Mouse (Mus musculus) liver, embryonic 15.5 days (tissue): ENCODE data around the gene Arih2. TPM values are rescaled to one million over a fixed set of nuclear protein-coding genes. Genes with fewer than 3 reads are reported as not detected.

Experiments used
- ATAC-seq: fragments of 200-750 bp; cut with Nextera tagmentation; 2 replicates; pipeline ENCODE4 v1.8.0; 2017; ENCODE audit warnings: moderate number of reproducible peaks, mild to moderate bottlenecking, moderate library complexity; ENCODE audit not compliant: insufficient read depth
- H3K27ac ChIP-seq: fragments of 300-500 bp; sonication (generic); replicated peaks from 2 replicates; pipeline ENCODE4 v1.5.1; 2015; ENCODE audit warnings: mild to moderate bottlenecking, inconsistent platforms
- H3K27me3 ChIP-seq: fragments of 300-500 bp; sonication (generic); 2 replicates; pipeline ENCODE4 v1.6.1; 2015; ENCODE audit warnings: mild to moderate bottlenecking, inconsistent platforms
- H3K36me3 ChIP-seq: fragments of 300-500 bp; sonication (generic); replicated peaks from 2 replicates; pipeline ENCODE4 v1.6.1; 2015; ENCODE audit warnings: moderate library complexity, mild to moderate bottlenecking, inconsistent platforms
- H3K4me1 ChIP-seq: fragments of 300-500 bp; sonication (generic); replicated peaks from 2 replicates; pipeline ENCODE4 v1.6.1; 2015; ENCODE audit warnings: inconsistent platforms
- H3K4me2 ChIP-seq: fragments of 300-500 bp; sonication (generic); 2 replicates; pipeline ENCODE4 v1.6.1; 2015; ENCODE audit warnings: moderate library complexity, mild to moderate bottlenecking, inconsistent platforms
- H3K4me3 ChIP-seq: fragments of 300-500 bp; sonication (generic); replicated peaks from 2 replicates; pipeline ENCODE4 v1.5.1; 2015; ENCODE audit warnings: mild to moderate bottlenecking, inconsistent platforms
- H3K9ac ChIP-seq: fragments of 300-500 bp; sonication (generic); 2 replicates; pipeline ENCODE4 v1.6.1; 2015; ENCODE audit warnings: moderate library complexity, mild to moderate bottlenecking, inconsistent platforms
- H3K9me3 ChIP-seq: fragments of 300-500 bp; sonication (generic); replicated peaks from 2 replicates; pipeline ENCODE4 v1.6.1; 2016; ENCODE audit warnings: inconsistent platforms
- WGBS: fragments of 180-500 bp; shearing (Covaris S2); methylation state at CpG from one replicate; pipeline ENCODE4 v1.1.7; 2015; ENCODE audit warnings: mixed read lengths; ENCODE audit not compliant: insufficient replicate concordance; 5-methylcytosine and 5-hydroxymethylcytosine counted together
- polyA plus RNA-seq: library from polyadenylated mRNA; unstranded; fragments of >200 nt; fragmentation: Nextera tagmentation; extraction: Ambion mirVana; gene quantifications from 2 replicates; pipeline ENCODE4 v1.2.1, GENCODE M21; 2015

The Arih2 gene
- polyA plus RNA-seq, 1 experiment from 2014 or later: 29.7 TPM

DNA sequence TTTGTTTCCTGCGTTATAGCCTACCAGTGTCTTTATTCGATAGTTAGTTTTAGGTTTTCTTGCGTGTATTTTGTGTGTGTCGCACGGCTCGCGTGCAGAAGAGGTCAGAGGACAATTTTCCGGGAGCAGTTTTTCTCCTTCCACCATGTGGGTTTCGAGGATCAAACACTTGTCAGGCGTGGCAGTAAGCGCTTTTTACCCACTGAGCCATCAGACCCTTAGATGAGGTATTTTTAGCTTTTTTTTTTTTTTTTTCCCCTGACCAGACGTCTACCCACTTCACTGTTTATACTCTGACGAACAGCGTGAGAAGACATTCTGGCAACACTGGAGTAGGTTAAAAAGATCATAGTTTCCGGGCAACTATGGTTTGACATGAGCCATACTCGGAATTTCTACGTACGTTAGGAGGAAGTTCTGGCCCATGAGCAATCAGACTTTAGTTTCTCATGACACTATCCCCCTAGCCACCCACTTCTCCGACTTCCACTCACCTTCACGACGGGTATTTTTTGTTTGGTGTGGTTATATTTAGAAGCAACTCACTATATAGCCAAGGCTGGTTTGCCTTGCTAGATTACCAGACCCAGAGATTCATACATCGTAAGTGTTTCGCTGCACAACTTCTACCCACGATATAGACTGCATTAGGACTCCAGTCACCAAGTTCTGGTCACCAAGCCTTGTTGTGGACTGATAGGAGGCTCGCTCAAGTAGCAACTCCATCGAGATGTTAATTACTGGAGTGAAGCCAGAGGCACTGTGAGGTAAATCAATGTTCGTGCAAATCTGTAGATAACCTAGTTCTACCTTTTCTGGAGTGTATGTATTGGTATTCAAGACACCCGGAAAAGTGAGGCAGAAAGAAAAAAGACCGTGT is 615 bp upstream of the Arih2 start:
- Histone ChIP-seq H3K4me3 (peak overlapping the region; percentile 93), H3K9me3 (no peaks in the 10 kb centered on the region), H3K36me3 (peaks cover 4% of the 10 kb centered on the region; the same call in 1 of the 2 replicates), H3K27me3 (no peaks in the 10 kb centered on the region), H3K9ac (peak overlapping the region; percentile 90), H3K27ac (peak overlapping the region; percentile 96), H3K4me1 (peaks cover 32% of the 10 kb centered on the region), H3K4me2 (peak overlapping the region; percentile 82)
- WGBS: 11% methylated on average over 29 of the region's 29 CpGs
- ATAC-seq: 0 out of 2 replicates have a peak, but pooled peaks have one; percentile 1

- 19% methylated on average over 10 of the region's 10 CpGs for WGBS
- H3K4me3 ChIP-seq: peak overlapping the region; percentile 93
- peak overlapping the region; percentile 90 for H3K9ac ChIP-seq
- peaks cover 14% of the 10 kb centered on the region for H3K36me3 ChIP-seq
- no peaks in the 10 kb centered on the region for H3K27me3 ChIP-seq
- ATAC-seq: no peak
- H3K27ac ChIP-seq: peak overlapping the region; percentile 96
- H3K4me2 ChIP-seq: peak overlapping the region; percentile 82
- H3K4me1 ChIP-seq: peaks cover 29% of the 10 kb centered on the region
- H3K9me3 ChIP-seq: no peaks in the 10 kb centered on the region
Observed at GRCm38 (mm10) chr9:108648166-108648565, 1.0 kb downstream of the Arih2 start.

DNA sequence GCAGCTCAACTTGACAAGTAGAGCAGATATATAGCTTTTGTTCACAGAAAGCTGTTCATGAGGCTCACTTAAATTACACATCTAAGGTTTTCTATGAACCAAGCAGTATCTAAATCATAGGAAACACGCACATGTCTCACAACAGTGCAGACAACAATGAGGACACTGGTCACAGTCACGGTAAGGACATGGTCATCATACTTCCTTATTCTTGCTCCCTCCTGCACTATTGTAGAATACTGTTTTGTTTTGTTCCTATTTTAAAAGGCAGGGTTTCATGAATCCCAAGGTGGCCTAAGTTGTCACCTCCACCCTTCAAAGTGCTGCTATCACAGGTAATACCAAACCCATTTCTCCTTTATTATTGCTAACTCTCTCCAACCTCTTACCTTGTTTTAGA is 9.4 kb downstream of the Arih2 start:
- Histone ChIP-seq H3K4me2 (no peak overlapping the region), H3K27me3 (no peaks in the 10 kb centered on the region), H3K4me3 (no peak overlapping the region), H3K4me1 (peaks cover 19% of the 10 kb centered on the region), H3K27ac (no peak overlapping the region), H3K9me3 (no peaks in the 10 kb centered on the region), H3K9ac (no peak overlapping the region), H3K36me3 (peaks cover 54% of the 10 kb centered on the region)
- WGBS: 51% methylated on average over 2 of the region's 2 CpGs
- ATAC-seq: no peak

DNA sequence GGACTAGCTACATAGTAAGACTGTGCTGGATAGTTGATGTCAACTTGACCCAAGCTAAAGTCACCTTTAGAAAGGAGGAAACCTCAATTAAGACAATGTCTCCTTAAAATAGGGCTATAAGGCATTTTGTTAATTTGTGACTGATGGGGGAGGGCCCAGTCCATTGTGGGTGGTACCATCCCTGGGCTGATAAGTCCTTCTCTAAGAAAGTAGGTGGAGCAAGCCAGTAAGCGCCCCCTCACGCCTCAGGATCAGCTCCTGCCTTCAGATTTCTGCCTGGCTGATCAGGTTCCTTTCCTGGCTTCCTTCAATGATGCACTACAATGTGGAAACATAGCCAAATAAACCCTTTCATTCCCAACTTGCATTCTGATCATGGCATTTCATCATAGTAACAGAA is 13.8 kb downstream of the Arih2 start:
- Histone ChIP-seq H3K27me3 (no peaks in the 10 kb centered on the region), H3K4me2 (no peak overlapping the region), H3K36me3 (peaks cover 29% of the 10 kb centered on the region), H3K9ac (no peak overlapping the region), H3K27ac (no peak overlapping the region), H3K4me1 (peaks cover 38% of the 10 kb centered on the region), H3K9me3 (no peaks in the 10 kb centered on the region), H3K4me3 (no peak overlapping the region)
- ATAC-seq: no peak
- WGBS: 32% methylated on average over 2 of the region's 2 CpGs

- Histone ChIP-seq H3K27ac (no peak overlapping the region), H3K36me3 (peaks cover 24% of the 10 kb centered on the region; the same call in 1 of the 2 replicates), H3K4me2 (no peak overlapping the region), H3K9me3 (no peaks in the 10 kb centered on the region), H3K4me1 (peaks cover 38% of the 10 kb centered on the region), H3K27me3 (no peaks in the 10 kb centered on the region), H3K9ac (no peak overlapping the region), H3K4me3 (no peak overlapping the region)
- 53% methylated on average over 2 of the region's 2 CpGs for WGBS
- no peak for ATAC-seq
Observed at GRCm38 (mm10) chr9:108633846-108634245, 15.3 kb downstream of the Arih2 start.

GRCm38 (mm10) chr9:108632375-108632774 is 16.8 kb downstream of the Arih2 start:
- WGBS: 49% methylated on average over 5 of the region's 5 CpGs
- H3K4me1 ChIP-seq: peaks cover 38% of the 10 kb centered on the region
- no peak for ATAC-seq

GRCm38 (mm10) chr9:108631631-108632256 is 17.4 kb downstream of the Arih2 start:
- Histone ChIP-seq H3K4me1 (peaks cover 38% of the 10 kb centered on the region), H3K36me3 (peaks cover 42% of the 10 kb centered on the region), H3K27me3 (no peaks in the 10 kb centered on the region), H3K4me2 (no peak overlapping the region), H3K4me3 (no peak overlapping the region), H3K27ac (no peak overlapping the region), H3K9me3 (no peaks in the 10 kb centered on the region), H3K9ac (no peak overlapping the region)
- 24% methylated on average over 5 of the region's 5 CpGs for WGBS
- no peak for ATAC-seq

More at GRCm38 (mm10) chr9:108632375-108632774, 16.8 kb downstream of the Arih2 start:
- H3K27ac ChIP-seq: no peak overlapping the region
- no peaks in the 10 kb centered on the region for H3K9me3 ChIP-seq
- peaks cover 36% of the 10 kb centered on the region for H3K36me3 ChIP-seq
- no peak overlapping the region for H3K4me3 ChIP-seq
- H3K9ac ChIP-seq: no peak overlapping the region
- H3K4me2 ChIP-seq: no peak overlapping the region
- no peaks in the 10 kb centered on the region for H3K27me3 ChIP-seq

- WGBS: 9% methylated on average over 1 of the region's 1 CpGs
- Histone ChIP-seq H3K4me2 (no peak overlapping the region), H3K4me1 (peaks cover 32% of the 10 kb centered on the region), H3K4me3 (no peak overlapping the region), H3K27ac (no peak overlapping the region), H3K9me3 (no peaks in the 10 kb centered on the region), H3K36me3 (peaks cover 40% of the 10 kb centered on the region), H3K27me3 (no peaks in the 10 kb centered on the region), H3K9ac (no peak overlapping the region)
- no peak for ATAC-seq
Observed at GRCm38 (mm10) chr9:108630683-108631082, 18.5 kb downstream of the Arih2 start.

GRCm38 (mm10) chr9:108628141-108628540 is 21.0 kb downstream of the Arih2 start:
- no peak for ATAC-seq
- no peaks in the 10 kb centered on the region for H3K9me3 ChIP-seq
- no peak overlapping the region for H3K4me3 ChIP-seq
- no peak overlapping the region for H3K9ac ChIP-seq
- H3K27me3 ChIP-seq: no peaks in the 10 kb centered on the region
- no peak overlapping the region for H3K27ac ChIP-seq
- peaks cover 19% of the 10 kb centered on the region for H3K4me1 ChIP-seq
- H3K36me3 ChIP-seq: peaks cover 46% of the 10 kb centered on the region
- H3K4me2 ChIP-seq: no peak overlapping the region
- 31% methylated on average over 4 of the region's 4 CpGs for WGBS

DNA sequence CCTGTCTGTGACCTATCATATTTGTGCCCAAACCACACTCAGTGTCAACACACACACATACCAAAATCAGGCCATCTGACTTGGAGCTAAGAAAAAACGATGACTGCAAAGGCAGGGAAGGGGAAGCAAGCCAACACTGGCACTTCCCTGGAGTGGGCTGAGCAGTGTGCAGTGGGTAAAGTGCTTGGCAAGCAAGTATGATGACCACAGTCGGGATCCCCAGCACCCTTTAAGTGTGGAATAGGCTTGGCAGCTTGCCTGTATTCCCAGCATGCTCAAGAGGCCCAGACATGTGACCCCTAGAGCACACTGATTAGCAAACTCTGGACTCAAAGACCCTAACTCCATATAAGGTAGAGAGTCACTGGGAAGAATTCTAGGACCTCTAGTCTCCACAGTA is 22.7 kb downstream of the Arih2 start:
- no peak overlapping the region for H3K9ac ChIP-seq
- no peak overlapping the region for H3K4me2 ChIP-seq
- H3K4me3 ChIP-seq: no peak overlapping the region
- H3K27ac ChIP-seq: no peak overlapping the region
- no peak for ATAC-seq
- H3K4me1 ChIP-seq: peaks cover 3% of the 10 kb centered on the region; the same call in 1 of the 2 replicates
- no peaks in the 10 kb centered on the region for H3K9me3 ChIP-seq
- H3K36me3 ChIP-seq: peaks cover 38% of the 10 kb centered on the region
- 48% methylated on average over 2 of the region's 2 CpGs for WGBS
- H3K27me3 ChIP-seq: no peaks in the 10 kb centered on the region

- no peaks in the 10 kb centered on the region for H3K4me1 ChIP-seq
- H3K27me3 ChIP-seq: no peaks in the 10 kb centered on the region
- no peak overlapping the region for H3K27ac ChIP-seq
- H3K9me3 ChIP-seq: no peaks in the 10 kb centered on the region
- no peak overlapping the region for H3K4me2 ChIP-seq
- 73% methylated on average over 1 of the region's 1 CpGs for WGBS
- H3K36me3 ChIP-seq: peaks cover 82% of the 10 kb centered on the region
- no peak for ATAC-seq
- H3K4me3 ChIP-seq: no peak overlapping the region
- H3K9ac ChIP-seq: no peak overlapping the region
Observed at GRCm38 (mm10) chr9:108617301-108617700, 31.9 kb downstream of the Arih2 start.
